Mouse (Mus musculus): ENCODE data around the gene Numbl.

GRCm38 (mm10) chr7:27259771-27260170, 1.5 kb downstream of the Numbl start:
- TF ChIP-seq CTCF (IDR thresholded peaks at IDR 0.05) (no peak), EP300 (IDR thresholded peaks at IDR 0.05) (no peak)

Data from lung, postnatal 0 days (tissue).